Mouse (Mus musculus) spleen, adult 2 months (tissue): ENCODE measurements around the gene Iyd. TPM values are rescaled to one million over a fixed set of nuclear protein-coding genes. Genes with fewer than 3 reads are reported as not detected.
A peak's percentile ranks its signal among the peaks of the same experiment; 100 is the strongest.

ENCODE experiments used
- DNase-seq, 2 experiments: peaks; one replicate each; pipeline versions ENCODE4 v3.0.0 to v3.0.0-alpha.2; 2012 to 2021; ENCODE audit warnings: low spot score in 2 of 2, low read depth in 1 of 2
- H3K27ac ChIP-seq: fragments of 200-500 bp; 2 replicates; pipeline ENCODE4 v1.5.1; 2012; ENCODE audit warnings: low read length, inconsistent platforms; ENCODE audit not compliant: insufficient read depth
- H3K27me3 ChIP-seq: fragments of 200-500 bp; 2 replicates; pipeline ENCODE4 v1.6.1; 2012; ENCODE audit warnings: mild to moderate bottlenecking, moderate library complexity, low read length, inconsistent platforms; ENCODE audit not compliant: control insufficient read depth, insufficient read depth
- H3K36me3 ChIP-seq: fragments of 200-500 bp; 2 replicates; pipeline ENCODE4 v1.6.1; 2012; ENCODE audit warnings: mild to moderate bottlenecking, low read length, inconsistent platforms; ENCODE audit not compliant: control insufficient read depth, insufficient read depth
- H3K4me1 ChIP-seq: fragments of 200-500 bp; 2 replicates; pipeline ENCODE4 v1.6.1; 2011; ENCODE audit warnings: inconsistent platforms; ENCODE audit not compliant: control insufficient read depth, insufficient read depth, insufficient read length
- H3K4me3 ChIP-seq: fragments of 200-500 bp; 2 replicates; pipeline ENCODE4 v1.5.1; 2011; ENCODE audit warnings: mild to moderate bottlenecking, inconsistent platforms; ENCODE audit not compliant: insufficient read depth, insufficient read length; ENCODE audit errors: extremely low read depth
- CTCF ChIP-seq: fragments of 200-500 bp; IDR thresholded peaks from 2 replicates; pipeline ENCODE4 v1.5.1; 2011; ENCODE audit warnings: mild to moderate bottlenecking, inconsistent platforms; ENCODE audit not compliant: insufficient read depth, insufficient read length, insufficient replicate concordance; ENCODE audit errors: extremely low read depth
- POLR2A ChIP-seq: fragments of 200-500 bp; IDR thresholded peaks from 2 replicates; pipeline ENCODE4 v1.6.1; 2011; ENCODE audit warnings: low read depth, low read length, inconsistent platforms
- WGBS: fragments of 180-500 bp; shearing (Covaris S2); methylation state at CpG from one replicate; pipeline ENCODE4 v1.1.7; 2018; 5-methylcytosine and 5-hydroxymethylcytosine counted together
- polyA plus RNA-seq: library from polyadenylated mRNA; depleted of rRNA; stranded (reverse); fragments of >200 nt; gene quantifications from 2 replicates; pipeline ENCODE4 v1.2.3, GENCODE M21; 2012

Gene Iyd
- polyA plus RNA-seq, 1 experiment = not detected

DNA sequence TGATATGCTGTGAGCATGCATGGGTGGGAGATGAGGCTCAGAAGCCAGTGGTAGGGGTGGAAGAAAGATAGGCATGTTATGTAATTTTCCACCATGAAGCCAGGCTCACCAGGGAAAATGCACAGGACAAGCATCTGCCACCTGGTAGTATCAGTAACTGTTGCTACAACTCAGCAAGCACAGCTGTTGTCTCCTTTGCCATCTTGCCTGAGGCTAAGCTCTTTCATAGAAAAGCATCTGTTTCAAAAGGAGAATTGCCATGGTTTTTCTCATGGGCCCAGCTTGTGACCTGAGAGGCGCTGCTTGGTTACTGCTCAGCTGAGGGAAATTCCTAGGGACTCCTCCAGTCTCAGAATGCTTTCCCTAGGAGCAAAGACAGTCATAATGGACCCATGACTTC lies 3.7 kb upstream of the Iyd start:
- DNase-seq = no peak
- no peak for TF ChIP-seq CTCF
- 77% methylated on average over 1 of the region's 1 CpGs for WGBS
- Histone ChIP-seq H3K4me1 (no peaks in the 10 kb centered on the region), H3K36me3 (no peaks in the 10 kb centered on the region), H3K4me3 (no peak overlapping the region), H3K27me3 (no peaks in the 10 kb centered on the region), H3K27ac (no peak overlapping the region)

DNA sequence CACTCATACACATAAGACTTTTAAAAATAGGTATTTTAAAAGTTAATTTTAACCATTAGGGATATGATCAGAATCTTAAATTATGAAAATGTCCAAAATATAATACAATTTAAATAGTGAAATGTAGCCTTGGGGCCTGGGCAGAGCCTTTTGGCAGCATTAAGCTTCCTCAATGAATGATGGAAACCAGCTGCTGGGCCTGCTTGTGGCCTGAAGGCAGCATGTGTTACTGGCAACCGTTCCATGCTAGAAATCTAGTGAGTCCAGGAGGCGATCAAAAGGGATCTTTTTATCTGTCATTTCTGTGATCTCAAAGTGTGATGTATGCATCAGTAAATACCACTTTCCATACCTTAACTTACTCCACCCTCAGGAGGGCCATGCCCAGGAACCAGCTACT lies 9.3 kb downstream of the Iyd start:
- TF ChIP-seq POLR2A (no peak), CTCF (no peak)
- no peak for DNase-seq
- 87% methylated on average over 2 of the region's 2 CpGs for WGBS
- no peak overlapping the region for H3K4me3 ChIP-seq
- H3K27ac ChIP-seq = no peak overlapping the region
- H3K27me3 ChIP-seq = no peaks in the 10 kb centered on the region
- H3K36me3 ChIP-seq = no peaks in the 10 kb centered on the region
- no peaks in the 10 kb centered on the region for H3K4me1 ChIP-seq

DNA sequence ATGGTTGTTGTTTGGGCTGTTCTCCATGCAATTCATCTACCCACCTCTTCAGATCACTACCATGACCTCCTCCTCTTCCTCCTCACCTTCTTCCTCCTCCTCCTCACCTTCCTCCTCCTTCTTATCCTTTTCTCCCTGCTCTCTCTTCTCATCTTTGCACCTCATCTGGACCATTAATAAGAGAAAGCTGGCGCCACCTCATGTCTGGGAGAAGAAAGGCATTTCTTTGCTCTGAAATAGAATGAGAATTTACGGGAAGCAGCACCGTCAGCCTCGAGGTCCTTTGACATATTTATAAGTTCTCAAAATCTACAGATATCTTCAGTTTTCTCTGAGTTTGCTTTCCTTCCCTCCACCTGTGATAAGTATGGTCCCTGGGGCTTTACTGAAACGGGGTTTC lies 15.1 kb downstream of the Iyd start:
- WGBS = 52% methylated on average over 5 of the region's 5 CpGs
- Histone ChIP-seq H3K36me3 (no peaks in the 10 kb centered on the region), H3K27me3 (no peaks in the 10 kb centered on the region), H3K4me1 (no peaks in the 10 kb centered on the region), H3K27ac (no peak overlapping the region), H3K4me3 (no peak overlapping the region)
- no peak for DNase-seq
- TF ChIP-seq POLR2A = no peak
- no peak for TF ChIP-seq CTCF

DNA sequence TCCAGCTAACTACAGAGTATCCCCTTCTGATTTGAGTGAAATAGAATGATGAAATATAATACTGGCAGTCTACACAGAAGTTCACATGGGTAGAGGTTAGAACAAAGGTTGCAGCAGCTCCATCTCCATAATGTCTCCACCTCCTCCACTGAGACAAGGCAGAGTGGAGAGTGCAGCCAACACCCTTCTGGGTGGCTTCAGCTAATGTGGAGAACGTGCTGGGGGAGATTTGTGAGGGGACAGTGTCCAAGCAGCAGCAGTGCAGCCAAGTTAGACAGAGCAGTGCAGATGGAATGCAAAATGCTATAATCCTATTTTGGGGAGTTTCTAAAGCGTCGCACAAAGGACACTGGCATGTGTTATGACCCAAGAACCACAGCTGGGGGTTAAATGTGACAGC lies 16.5 kb downstream of the Iyd start:
- Histone ChIP-seq H3K4me1 (no peaks in the 10 kb centered on the region), H3K27ac (no peak overlapping the region), H3K27me3 (no peaks in the 10 kb centered on the region), H3K36me3 (no peaks in the 10 kb centered on the region), H3K4me3 (no peak overlapping the region)
- TF ChIP-seq POLR2A (no peak), CTCF (no peak)
- DNase-seq = no peak
- WGBS = 81% methylated on average over 3 of the region's 3 CpGs

DNA sequence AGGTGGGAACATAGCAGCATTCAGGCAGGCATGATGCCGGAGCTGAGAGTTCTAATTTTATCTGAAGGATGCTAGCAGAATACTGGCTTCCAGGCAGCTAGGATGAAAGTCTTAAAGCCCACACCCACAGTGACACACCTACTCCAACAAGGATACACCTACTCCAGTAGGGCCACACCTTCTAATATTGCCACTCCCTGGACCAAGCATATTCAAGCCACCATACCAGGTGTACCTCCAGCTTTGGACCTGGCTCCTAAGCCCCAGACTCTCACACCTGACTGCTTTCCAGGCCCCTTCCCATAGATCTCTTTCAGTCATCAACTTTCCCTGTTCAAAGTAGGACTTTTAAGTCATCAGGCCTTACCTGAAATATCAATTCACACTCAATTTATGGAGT lies 19.1 kb downstream of the Iyd start:
- DNase-seq = no peak
- Histone ChIP-seq H3K4me1 (no peaks in the 10 kb centered on the region), H3K27me3 (no peaks in the 10 kb centered on the region), H3K27ac (no peak overlapping the region), H3K4me3 (no peak overlapping the region), H3K36me3 (no peaks in the 10 kb centered on the region)
- WGBS = 87% methylated on average over 1 of the region's 1 CpGs
- TF ChIP-seq POLR2A (no peak), CTCF (no peak)

DNA sequence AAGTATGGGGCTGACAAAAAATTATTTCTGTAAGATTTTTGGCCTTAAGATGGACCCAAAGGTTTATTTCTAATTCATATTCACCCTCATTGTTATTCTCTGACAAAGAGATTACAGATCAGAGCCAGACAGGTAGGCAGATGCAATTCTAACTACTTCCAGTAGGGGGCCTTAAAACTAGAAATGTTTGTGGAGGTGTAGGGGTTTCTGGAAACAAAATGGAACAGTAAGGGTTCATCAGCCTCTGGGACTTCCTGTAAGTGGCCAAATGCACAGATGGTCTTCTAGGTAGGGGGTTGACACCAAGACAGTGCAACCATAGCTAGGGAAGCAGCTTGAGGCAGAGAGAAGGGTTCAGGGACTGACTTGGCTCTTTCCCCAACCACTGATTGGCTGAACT lies 22.1 kb downstream of the Iyd start:
- no peak overlapping the region for H3K27ac ChIP-seq
- H3K4me3 ChIP-seq = no peak overlapping the region
- TF ChIP-seq POLR2A (no peak), CTCF (no peak)
- no peaks in the 10 kb centered on the region for H3K4me1 ChIP-seq
- DNase-seq = no peak
- no peaks in the 10 kb centered on the region for H3K27me3 ChIP-seq
- no peaks in the 10 kb centered on the region for H3K36me3 ChIP-seq

DNA sequence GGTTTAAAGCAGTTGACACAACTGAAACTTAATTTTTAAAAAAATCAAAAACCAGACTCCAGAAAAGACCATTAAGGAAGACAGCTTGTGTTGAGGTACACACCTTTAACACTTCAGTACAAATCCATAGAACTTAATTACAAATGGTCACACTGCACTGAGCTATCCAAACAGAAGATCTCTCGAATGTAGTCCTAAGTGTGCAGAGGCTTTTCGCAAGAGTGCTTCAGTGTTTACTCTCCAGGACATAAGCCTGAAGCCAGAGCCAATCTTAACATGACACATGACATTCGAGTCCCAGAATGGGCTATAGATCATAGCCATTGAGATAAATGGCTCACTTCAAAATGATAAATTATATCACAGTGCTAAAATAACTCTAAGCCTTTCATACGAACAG lies 25.1 kb downstream of the Iyd start:
- 81% methylated on average over 4 of the region's 4 CpGs for WGBS
- TF ChIP-seq CTCF (no peak), POLR2A (no peak)
- Histone ChIP-seq H3K36me3 (no peaks in the 10 kb centered on the region), H3K4me1 (no peaks in the 10 kb centered on the region), H3K27ac (no peak overlapping the region), H3K27me3 (no peaks in the 10 kb centered on the region), H3K4me3 (no peak overlapping the region)
- DNase-seq = no peak

DNA sequence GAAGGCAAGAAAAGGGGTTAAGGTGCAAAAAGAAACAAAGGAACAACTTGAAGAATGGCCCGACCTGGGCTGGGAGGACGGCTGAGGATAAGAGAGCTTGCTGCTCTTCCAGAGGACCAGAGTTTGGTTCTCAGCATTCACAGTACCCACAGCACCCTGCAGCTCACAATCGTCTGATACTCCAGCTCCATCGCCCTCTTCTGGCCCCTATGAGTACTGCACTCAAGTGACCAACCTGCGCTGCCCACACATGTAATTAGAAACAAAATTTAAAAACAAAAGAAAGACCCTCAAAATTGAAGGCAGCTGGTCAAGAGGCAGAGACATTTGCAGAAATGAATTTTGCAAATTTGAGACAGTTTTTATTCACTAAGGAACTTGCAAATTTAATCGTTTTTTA lies 27.8 kb downstream of the Iyd start:
- Histone ChIP-seq H3K4me1 (no peaks in the 10 kb centered on the region), H3K36me3 (no peaks in the 10 kb centered on the region), H3K4me3 (no peak overlapping the region), H3K27me3 (no peaks in the 10 kb centered on the region), H3K27ac (no peak overlapping the region)
- peak; percentile 9; the same call in 1 of the 2 replicates for TF ChIP-seq CTCF
- no peak for TF ChIP-seq POLR2A
- WGBS = 74% methylated on average over 6 of the region's 6 CpGs
- DNase-seq = no peak
